In the genomic region with DNA sequence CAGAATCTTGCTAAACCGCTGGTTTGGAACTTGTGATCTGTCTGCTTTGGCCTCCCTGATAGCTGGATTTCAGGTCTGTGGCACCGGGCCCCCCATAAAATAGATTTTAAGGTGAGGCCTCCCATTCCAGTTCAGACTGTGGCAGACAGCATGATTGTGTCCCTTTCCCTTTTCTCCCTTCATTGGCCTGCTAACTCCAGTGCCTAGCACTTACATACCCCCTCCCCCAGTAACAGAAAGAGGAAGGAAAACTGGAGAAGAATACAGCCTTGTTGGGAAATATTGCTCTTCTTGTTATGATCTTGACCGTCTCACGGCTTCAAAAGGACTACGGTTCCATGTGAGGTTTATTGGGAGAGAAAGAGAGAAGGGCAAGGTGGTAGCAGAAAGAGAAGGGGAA, we compare ENCODE assay signal across 13 mouse cellular contexts.
"Had no signal": no experiment of that assay in that cellular context is flagged by ENCODE, and none has a peak within 500 bp of the region (broad histone marks: within the 10 kb centered on the region; RNA-seq: fewer than 3 reads in every experiment).

No protein-coding gene starts in this region.

- H3K9ac ChIP-seq: liver, embryonic 12.5 days; liver, embryonic 15.5 days; midbrain, embryonic 13.5 days; neural tube, embryonic 13.5 days had no signal

- H3K27ac ChIP-seq: left cerebral cortex, adult 2 months; liver, embryonic 12.5 days; liver, embryonic 15.5 days; macrophage; midbrain, embryonic 13.5 days; neural tube, embryonic 13.5 days had no signal

- H3K36me3 ChIP-seq: liver, embryonic 12.5 days; liver, embryonic 15.5 days; midbrain, embryonic 13.5 days; neural tube, embryonic 13.5 days had no signal

- H3K4me3 ChIP-seq: left cerebral cortex, adult 2 months; liver, embryonic 12.5 days; liver, embryonic 15.5 days; midbrain, embryonic 13.5 days; myocyte; neural tube, embryonic 13.5 days had no signal

- ATAC-seq: intestine, postnatal 0 days; liver, embryonic 12.5 days; midbrain, embryonic 13.5 days had no signal

- DNase-seq: kidney, adult 2 months; kidney, postnatal 10 days; layer of hippocampus, postnatal 36 days; thymus, adult 18-20 months; thymus, postnatal 36 days had no signal

- H3K4me1 ChIP-seq: liver, embryonic 12.5 days; liver, embryonic 15.5 days; midbrain, embryonic 13.5 days; neural tube, embryonic 13.5 days had no signal

- H3K4me2 ChIP-seq: liver, embryonic 12.5 days; liver, embryonic 15.5 days; midbrain, embryonic 13.5 days; neural tube, embryonic 13.5 days had no signal

- H3K9me3 ChIP-seq: liver, embryonic 12.5 days; liver, embryonic 15.5 days; midbrain, embryonic 13.5 days; neural tube, embryonic 13.5 days had no signal

- H3K27me3 ChIP-seq: midbrain, embryonic 13.5 days; neural tube, embryonic 13.5 days had no signal
